Mouse (Mus musculus) liver, adult 2 months (tissue): Measurements from ENCODE around the gene Larp6.

Experiments
- CTCF ChIP-seq: fragments of 200-500 bp; IDR thresholded peaks from 2 replicates; pipeline ENCODE4 v1.5.1; 2011; ENCODE audit warnings: low read depth, low read length, control low read depth
- POLR2A ChIP-seq: fragments of 200-500 bp; IDR thresholded peaks from 2 replicates; pipeline ENCODE4 v1.6.1; 2011; ENCODE audit warnings: low read length, control low read depth; ENCODE audit not compliant: insufficient read depth; ENCODE audit errors: extremely low read depth

- no peak for TF ChIP-seq CTCF
- TF ChIP-seq POLR2A, result no peak
These were observed 5.2 kb upstream of the Larp6 start for GRCm38 (mm10) chr9:60707594-60707993.
